Mouse (Mus musculus) left cerebral cortex, adult 8-10 months (tissue): ENCODE results near the gene Gm14851. TPM values are rescaled to one million over a fixed set of nuclear protein-coding genes. Genes with fewer than 3 reads are reported as not detected.
"Not testable (repeated sequence)": the region's sequence is repeated elsewhere in the genome, so short reads cannot be mapped to it uniquely, and the experiment has no call there.

ENCODE experiments used
- DNase-seq, 2 experiments: peaks; one replicate each; pipeline ENCODE4 v3.0.0; 2022; ENCODE audit warnings: low spot score in 2 of 2
- total RNA-seq, 4 experiments: library from RNA; stranded (reverse); gene quantifications; 2 replicates each; pipeline ENCODE4 v1.2.4; 2022

Gm14851 gene
- not detected for total RNA-seq

- DNase-seq, result not testable (repeated sequence)
Measured at GRCm38 (mm10) chr8:21095950-21096349, at the start of gene Gm14851. TSS of gene Gm14851 (minus strand) at chr8:21096050.

- not testable (repeated sequence) for DNase-seq
Measured at GRCm38 (mm10) chr8:21134342-21134741, 38.5 kb upstream of the Gm14851 start, which contains the start of gene Defa30. TSS of gene Defa30 (plus strand) at chr8:21134642.

- no peak for DNase-seq
Measured at GRCm38 (mm10) chr8:21093106-21093505, 2.7 kb downstream of the Gm14851 start.

GRCm38 (mm10) chr8:21084142-21084541 is 11.7 kb downstream of the Gm14851 start, which contains the start of gene Defa25:
TSS of gene Defa25 (plus strand) at chr8:21084442.
- not testable (repeated sequence) for DNase-seq

- DNase-seq, result not testable (repeated sequence)
Measured at GRCm38 (mm10) chr8:21064738-21065137, 31.1 kb downstream of the Gm14851 start, which contains the start of gene Defa35. TSS of gene Defa35 (plus strand) at chr8:21065038.

GRCm38 (mm10) chr8:21054747-21055146 is 41.1 kb downstream of the Gm14851 start, which contains the start of gene Defa23:
TSS of gene Defa23 (plus strand) at chr8:21055047.
- not testable (repeated sequence) for DNase-seq

Other genes with a start within 250 kb of the Gm14851 start
- gene Defb33, start 203.4 kb downstream of the Gm14851 start, total RNA-seq, result not detected
- not detected for gene Gm15056, start 193.4 kb downstream of the Gm14851 start, total RNA-seq
- not detected for gene Gm6040, start 174.0 kb downstream of the Gm14851 start, total RNA-seq
- not detected for gene AY761185, start 151.3 kb downstream of the Gm14851 start, total RNA-seq
- gene Defa21, start 70.5 kb downstream of the Gm14851 start, total RNA-seq, result not detected
- not detected for gene Defa23, start 41.0 kb downstream of the Gm14851 start, total RNA-seq
- gene Defa35, start 31.0 kb downstream of the Gm14851 start, total RNA-seq, result not detected
- not detected for gene Defa25, start 11.6 kb downstream of the Gm14851 start, total RNA-seq
- gene Defa30, start 38.6 kb upstream of the Gm14851 start, total RNA-seq, result not detected
- gene Defa22, start 66.2 kb upstream of the Gm14851 start, total RNA-seq, result not detected
- gene Defa31, start 95.6 kb upstream of the Gm14851 start, total RNA-seq, result not detected
- gene Gm15293, start 105.5 kb upstream of the Gm14851 start, total RNA-seq, result not detected
- not detected for gene Gm15292, start 153.7 kb upstream of the Gm14851 start, total RNA-seq
- gene Defa27, start 219.5 kb upstream of the Gm14851 start, total RNA-seq, result not detected
- gene Defa29, start 231.0 kb upstream of the Gm14851 start, total RNA-seq, result not detected